Mouse (Mus musculus): ENCODE measurements around the gene Xpc. TPM values are rescaled to one million over a fixed set of nuclear protein-coding genes. Genes with fewer than 3 reads are reported as not detected.

Xpc gene
- total RNA-seq, 2 experiments from 2014 or later = 5.2 to 14.7 TPM

DNA sequence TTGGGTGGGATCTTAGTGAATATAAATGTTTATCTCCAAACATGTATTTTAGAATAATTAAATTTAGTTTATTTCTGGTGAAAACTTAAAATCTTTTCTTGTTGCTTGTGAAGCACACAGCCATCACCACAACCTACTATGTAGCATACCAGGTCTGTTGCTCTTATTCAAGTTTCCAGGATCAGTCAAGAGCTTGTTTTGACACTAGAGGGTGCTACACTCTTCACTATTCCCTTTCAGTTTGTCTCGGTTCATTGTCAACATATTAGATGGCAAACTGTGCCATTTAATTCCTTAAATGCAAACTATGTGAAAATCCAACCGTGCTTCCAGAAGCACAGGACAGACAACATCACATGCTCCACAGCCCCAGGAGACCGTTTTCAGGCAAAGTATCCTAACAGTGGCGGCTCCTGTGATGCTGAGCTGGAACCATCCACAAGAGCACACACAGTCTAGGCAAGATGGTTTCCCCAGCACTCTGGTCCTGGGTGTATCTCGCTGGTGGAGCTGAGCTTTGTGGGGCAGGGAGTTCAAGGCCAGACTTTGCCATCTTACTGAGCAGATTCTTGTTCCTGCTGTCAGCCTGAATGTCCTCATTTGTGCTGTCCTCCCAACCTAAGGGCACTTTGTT, 11.7 kb upstream of the Xpc start:
- ATAC-seq (replicated peaks; ENCODE audit: low FRiP score, poor library complexity, severe bottlenecking) = no peak

DNA sequence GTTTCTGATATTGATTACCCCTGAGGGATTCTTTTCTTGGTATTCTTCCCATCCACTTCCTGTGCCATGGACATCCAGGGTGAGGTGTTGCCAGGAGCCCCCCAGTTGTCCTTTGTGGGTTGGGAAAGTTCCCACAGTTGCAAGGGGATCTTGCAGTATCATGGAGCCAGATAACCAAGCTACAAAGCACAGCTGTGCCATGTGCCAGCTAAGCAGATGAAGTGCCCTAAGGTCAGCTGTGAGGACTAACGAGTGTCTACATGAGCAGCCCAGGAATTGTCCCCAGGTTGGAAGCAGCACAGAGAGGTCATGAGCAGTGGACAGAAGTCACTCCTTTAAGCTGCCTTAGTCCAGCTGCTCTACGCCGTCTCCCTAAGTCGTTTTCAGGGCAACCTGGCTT, 9.9 kb upstream of the Xpc start:
- ATAC-seq (replicated peaks; ENCODE audit: low FRiP score, poor library complexity, severe bottlenecking) = no peak

DNA sequence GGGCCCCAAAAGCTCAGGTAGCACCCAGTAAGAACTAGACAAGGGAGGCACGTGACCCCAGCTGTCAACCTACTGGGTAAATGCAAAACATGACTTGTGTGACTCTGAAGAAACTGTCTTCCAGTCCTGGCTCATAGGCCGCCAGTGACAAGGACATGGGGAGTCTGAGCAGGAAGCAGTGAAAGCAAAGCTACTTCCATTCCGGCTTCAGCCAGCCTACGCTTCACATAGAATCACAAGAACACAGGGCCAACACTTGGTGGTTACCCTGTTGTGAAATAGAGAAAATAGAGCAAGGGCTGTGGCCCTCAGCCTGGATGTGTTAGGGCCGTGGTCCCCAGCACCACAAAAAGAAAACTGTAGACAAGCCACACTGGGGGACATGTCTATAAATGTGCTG, 7.1 kb upstream of the Xpc start:
- ATAC-seq (replicated peaks; ENCODE audit: low FRiP score, poor library complexity, severe bottlenecking) = no peak

DNA sequence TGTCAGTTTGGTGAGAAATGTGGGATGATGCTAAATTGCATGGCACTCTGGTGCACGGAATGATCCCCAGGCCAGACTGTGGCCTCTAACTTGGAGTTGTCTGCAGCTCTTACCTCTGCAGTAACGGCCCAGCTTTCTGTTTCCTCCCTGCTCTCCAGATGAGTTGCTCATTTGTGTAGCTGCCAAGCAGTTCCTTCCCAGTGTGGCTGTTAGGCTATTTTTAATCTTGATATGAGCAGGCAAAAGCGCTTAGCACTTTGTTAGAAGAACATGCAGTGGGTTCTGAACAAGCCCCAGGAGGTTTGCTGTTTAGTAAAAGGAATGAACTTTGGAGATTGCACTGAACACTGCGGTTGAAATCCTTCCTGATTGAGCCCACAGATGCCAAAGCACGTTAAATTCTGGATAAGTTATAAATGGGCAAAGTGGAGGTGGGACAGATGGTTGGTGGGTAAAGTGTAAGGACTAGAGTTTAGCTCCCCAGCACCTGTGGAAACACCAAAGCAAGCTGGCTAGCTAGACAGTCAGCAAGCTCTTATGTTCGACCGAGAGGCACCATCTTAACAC, 2.8 kb upstream of the Xpc start:
- no peak for ATAC-seq (replicated peaks; ENCODE audit: low FRiP score, poor library complexity, severe bottlenecking)

DNA sequence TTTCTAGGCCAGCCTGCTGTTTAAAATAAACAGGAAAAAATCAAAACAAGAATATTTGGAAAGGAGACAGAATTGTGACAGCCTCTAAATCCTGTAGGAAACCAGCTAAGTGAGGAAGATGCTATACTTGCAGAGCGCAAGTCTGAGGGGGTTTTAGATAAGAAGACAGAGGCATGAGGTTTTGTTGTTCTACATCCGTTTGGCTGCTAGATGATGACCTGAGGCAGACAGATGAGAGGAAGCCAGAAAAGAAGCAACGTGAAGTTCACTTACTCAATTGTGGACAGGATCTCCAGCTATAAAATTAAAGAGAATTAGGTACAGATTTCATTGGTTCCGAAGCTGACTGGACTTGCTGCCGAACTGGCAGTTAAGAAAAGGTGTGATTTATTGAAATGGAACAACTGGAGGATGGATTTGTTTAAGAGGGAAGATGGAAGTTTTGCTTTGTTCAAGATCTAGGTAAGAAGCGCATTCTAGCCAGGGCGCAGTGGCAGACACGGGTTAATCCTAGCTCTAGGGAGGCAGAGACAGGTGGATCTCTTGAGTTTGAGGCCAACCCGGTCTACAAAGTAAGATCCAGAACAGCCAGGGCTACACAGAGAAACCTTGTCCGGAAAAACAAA, 838 bp downstream of the Xpc start:
- no peak for ATAC-seq (replicated peaks; ENCODE audit: low FRiP score, poor library complexity, severe bottlenecking)

DNA sequence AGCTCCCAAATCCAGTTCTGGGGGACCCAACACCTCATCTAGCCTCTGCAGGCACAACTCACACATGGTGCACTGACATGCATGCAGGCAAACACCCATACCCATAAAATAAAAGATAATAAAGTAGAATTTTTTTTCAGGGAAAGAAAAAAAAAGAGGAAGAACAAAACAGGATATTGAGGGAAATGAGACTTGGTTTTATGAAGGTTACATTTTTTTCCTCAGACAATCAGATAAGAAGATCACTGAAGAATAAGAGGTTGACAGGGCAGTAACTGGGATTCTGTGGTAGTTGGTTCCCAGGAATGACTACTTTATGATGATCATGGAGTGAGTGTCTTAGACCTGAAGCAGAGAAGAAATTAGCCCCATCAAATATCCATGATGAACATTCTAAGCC, 1.6 kb downstream of the Xpc start:
- ATAC-seq (replicated peaks; ENCODE audit: low FRiP score, poor library complexity, severe bottlenecking) = no peak

DNA sequence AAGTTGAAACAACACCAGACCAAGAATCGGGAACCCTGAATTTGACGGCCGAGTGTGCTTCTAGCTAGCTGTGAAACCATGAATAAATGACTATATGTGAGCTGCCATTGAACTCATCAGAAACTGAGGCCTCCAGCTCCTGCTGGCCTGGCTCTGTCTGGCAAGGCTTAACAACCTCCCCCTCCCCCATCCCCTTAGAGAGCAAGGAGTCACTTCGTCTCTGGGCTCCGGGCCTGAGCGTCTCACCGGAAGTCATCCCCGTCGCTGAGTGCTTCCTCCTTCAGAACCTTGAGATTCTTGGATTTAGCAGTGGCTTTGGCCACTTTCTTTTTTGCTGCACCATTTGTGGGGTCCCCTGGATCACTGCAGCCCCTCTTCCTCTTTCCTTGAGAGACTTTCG, 5.5 kb downstream of the Xpc start:
- ATAC-seq (replicated peaks; ENCODE audit: low FRiP score, poor library complexity, severe bottlenecking) = no peak

DNA sequence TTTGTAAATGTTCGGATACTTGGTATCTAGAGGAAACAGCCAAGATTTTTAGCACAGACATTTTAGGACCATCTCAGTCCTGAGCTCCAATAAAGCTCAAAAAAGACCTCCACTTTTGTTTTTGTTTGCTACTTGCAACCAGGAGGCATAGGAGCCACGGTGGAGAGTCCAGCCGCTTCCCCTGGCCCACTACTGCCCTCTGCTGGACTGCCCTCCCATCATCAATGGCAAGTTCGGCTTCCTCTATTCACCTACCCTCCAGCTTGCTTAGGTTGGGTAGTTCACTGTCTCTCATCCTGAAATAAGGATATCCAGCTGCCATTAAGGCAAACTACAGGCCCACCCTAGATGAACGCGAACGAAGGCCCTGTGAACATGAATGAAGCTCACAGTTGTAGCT, 6.4 kb downstream of the Xpc start:
- ATAC-seq (replicated peaks; ENCODE audit: low FRiP score, poor library complexity, severe bottlenecking) = peak; percentile 75

DNA sequence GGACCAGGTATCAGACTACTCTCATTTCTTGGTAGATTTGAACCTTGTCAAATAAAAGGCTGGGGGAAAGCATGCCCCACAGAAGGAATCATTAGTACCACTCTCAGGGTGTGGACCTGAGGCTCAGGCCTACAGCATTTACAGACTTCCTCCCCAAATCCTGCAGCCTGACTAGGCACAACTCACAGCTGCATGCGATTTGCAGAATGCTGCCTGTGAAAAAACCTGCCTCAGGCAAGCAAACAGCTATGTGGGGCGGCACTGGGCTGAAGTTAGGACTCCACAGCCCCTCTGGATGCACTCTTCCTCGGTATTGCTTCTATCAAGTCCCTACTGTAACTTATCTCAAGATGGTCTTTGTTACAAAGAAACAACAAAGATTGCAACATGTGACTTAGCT, 7.6 kb downstream of the Xpc start:
- no peak for ATAC-seq (replicated peaks; ENCODE audit: low FRiP score, poor library complexity, severe bottlenecking)

DNA sequence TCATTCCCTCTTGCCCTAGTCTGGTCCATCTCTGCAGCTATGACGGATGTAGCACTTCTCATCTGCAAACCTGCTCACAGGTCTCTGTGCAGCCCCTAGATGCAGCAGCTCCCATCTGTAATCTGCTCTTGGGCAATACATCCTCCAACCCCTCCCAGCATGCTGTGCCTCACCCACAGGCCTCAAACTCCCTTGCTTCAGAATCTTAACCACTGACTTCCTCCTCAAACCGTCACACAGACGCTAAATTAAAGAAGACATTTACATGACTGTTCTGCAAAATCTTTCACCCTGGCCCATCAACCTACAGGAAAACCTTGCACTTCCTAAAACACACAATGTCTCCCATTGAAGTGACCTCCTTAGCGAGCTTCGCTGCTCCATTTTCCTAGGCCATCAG, 9.7 kb downstream of the Xpc start:
- no peak for ATAC-seq (replicated peaks; ENCODE audit: low FRiP score, poor library complexity, severe bottlenecking)

DNA sequence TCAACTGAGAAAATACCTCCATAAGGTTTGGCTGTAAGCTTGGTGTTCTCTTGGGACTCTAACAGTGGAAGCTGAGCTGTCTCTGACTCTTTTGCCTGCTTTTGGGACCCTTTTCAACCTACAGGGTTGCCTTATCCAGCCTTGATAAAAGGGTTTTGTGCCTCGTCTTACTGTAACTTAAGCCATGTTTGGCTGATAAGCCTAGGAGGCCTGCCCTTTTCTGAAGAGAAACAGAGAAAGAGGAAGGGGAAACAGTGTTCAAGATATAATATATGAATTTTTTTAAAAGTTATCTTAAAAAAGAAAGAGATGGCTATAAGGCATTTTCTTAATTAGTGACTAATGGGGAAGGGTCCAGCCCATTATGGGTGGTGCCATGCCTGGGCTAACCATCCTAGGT, 12.4 kb downstream of the Xpc start:
- no peak for ATAC-seq (replicated peaks; ENCODE audit: low FRiP score, poor library complexity, severe bottlenecking)

DNA sequence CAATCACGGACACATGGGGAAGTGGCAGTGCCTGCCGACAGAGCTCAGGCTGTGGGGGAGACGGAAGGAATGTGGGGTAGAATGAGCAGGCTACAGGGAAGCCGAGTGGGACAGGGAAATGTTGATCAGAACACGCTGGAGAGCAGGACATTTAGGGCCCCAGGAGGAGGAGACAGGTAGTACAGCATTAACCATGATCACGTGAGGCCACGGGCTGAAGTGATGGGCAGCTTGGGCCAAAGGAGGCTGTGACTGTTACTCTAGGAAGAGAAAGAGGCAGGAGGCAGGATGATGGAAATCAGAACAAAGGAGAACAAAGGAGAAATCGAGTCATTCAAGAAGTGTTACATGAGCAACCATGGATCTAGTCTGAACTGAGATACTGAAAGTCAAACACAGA, 21.2 kb downstream of the Xpc start:
- no peak for ATAC-seq (replicated peaks; ENCODE audit: low FRiP score, poor library complexity, severe bottlenecking)

DNA sequence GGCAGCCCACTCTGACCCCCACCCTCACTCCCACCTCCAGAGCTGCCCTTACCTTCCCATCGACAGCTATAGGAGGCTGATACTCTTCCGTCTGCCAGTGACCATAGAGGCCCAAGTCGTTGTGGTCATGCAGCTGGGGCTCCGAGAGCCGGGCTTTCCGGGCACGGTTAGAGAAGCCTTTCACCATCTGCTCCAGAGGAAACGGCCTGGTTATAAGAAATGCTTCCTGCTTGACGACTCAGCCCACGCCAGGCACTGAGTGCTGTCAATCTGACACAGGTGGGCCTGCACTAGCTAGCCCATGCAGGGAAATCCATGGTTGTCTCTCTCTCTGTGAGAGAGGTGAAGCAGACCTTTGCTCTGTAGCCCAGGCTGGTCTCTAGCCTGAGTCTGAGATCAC, 22.6 kb downstream of the Xpc start:
- no peak for ATAC-seq (replicated peaks; ENCODE audit: low FRiP score, poor library complexity, severe bottlenecking)

DNA sequence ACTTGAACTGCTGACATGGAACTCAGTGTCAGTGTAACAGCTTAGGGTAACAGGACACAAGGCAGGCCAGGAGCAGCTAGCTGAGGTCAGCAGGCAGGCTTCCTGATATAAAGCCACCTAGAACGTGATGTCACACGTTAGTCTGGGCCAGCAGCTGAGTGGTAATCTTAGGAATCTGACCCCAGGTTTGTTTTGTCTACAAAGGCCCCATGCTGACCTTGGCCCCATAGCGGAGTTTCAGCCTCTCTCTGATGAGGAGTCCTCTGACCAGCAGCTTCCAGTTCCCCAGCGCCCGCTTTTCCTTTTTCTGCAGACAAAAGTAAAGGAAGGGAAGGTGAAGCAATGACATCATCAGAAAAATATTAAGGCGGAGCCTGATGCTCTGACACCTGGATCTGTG, 24.7 kb downstream of the Xpc start:
- ATAC-seq (replicated peaks; ENCODE audit: low FRiP score, poor library complexity, severe bottlenecking) = no peak

DNA sequence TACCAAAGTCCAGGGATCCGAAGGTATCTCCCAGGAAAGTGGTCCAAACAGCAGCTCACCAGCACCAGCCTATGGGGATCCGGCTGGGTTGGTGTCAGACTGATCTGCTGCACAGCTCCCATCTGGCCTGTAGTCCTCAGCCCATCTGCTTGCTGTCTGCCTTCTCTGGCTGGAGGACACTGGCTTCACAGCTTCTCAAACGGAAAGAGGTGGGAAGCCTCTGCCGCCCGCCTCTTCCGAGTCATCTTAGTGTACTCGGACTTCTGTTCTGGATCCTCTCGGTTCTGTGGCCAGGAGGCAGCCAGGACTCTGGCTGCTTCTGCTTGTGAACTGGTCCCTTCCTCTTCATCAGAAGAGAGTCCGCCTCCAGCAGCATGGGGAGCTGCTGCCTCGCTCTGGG, 25.8 kb downstream of the Xpc start:
- ATAC-seq (replicated peaks; ENCODE audit: low FRiP score, poor library complexity, severe bottlenecking) = no peak

DNA sequence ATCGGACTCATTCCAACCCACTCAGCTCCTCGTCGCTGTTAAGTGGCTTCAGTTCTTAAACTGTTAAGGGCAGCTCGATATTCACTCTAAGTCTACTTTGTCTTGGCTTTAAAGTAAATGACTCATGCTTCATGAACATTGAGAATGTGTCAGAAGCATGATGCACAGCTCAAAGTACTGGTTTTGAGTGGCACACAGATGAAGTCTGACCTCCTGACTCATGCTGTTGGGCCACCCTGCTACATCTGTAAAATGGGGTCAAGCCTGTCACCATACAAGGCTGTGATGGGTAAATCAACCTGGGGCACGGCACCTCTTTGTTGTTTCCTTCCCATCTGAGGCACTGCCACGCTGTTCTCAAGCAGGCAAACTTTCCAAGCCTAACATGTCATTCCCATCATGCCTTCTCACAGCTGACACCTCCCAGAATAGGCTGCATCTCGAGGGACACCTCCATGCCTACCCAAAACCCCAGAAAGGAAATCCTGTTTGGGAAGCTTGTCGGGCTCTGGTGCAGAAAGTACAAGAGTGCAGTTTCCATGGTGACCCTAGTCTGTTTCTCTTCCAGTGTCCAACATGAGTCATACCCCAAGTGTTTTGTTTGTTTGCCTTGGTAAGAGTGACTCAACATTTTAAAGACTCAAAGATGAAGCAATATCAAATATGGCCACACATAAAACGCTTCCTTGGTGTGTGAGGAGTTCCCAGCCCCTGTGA, 27.0 kb downstream of the Xpc start:
- no peak for ATAC-seq (replicated peaks; ENCODE audit: low FRiP score, poor library complexity, severe bottlenecking)

DNA sequence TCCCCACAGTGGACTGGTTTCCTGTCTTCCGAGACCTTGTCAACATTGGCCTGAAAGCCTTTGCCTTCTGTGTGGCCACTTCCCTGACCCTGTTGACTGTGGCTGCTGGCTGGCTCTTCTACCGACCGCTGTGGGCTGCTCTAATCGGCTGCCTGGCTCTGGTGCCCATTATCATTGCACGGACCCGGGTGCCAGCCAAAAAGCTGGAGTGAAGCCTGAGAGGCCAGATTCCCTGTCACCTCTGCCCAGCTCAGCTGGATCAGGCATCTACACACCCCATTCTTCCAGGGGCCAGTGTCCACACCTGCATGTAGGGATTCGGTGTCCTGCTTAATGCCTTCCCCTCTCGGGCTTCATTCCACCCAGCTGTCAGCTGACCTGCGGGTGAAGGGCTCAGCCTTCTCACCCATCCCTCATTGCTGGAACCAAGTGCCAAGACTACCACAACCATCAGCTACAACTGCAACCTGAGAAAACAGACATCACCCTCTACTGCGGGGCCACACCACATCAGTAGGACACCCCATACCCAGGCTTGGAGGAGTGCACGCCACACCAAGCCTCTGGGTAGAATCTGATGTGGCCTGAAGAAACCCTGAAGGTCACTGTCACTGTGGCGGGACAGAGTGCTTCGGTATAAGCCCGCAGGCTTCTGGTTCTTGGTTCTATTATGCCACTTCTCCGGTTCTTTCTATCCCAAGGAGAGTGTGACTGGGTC, 28.8 kb downstream of the Xpc start:
- no peak for ATAC-seq (replicated peaks; ENCODE audit: low FRiP score, poor library complexity, severe bottlenecking)

DNA sequence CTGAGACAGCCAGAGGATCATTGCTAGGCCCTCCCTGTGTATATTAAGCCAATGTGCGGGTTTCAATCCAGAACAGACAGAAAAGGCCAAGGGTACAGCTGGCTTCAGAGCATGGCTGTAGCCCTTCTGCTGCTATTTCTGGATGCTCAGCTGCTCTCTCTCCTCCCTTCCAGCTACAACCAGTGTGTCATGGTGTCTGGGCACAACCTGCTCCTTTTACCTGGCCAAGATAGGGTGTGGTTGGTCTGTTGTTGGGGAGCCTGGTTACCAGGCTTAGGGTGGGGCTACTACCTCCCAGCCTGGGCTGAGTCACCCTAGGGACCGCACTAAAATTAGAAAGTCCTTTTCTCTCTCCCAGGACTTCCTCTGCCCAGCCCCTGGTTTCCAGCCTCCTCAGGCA, 32.3 kb downstream of the Xpc start:
- ATAC-seq (replicated peaks; ENCODE audit: low FRiP score, poor library complexity, severe bottlenecking) = no peak

DNA sequence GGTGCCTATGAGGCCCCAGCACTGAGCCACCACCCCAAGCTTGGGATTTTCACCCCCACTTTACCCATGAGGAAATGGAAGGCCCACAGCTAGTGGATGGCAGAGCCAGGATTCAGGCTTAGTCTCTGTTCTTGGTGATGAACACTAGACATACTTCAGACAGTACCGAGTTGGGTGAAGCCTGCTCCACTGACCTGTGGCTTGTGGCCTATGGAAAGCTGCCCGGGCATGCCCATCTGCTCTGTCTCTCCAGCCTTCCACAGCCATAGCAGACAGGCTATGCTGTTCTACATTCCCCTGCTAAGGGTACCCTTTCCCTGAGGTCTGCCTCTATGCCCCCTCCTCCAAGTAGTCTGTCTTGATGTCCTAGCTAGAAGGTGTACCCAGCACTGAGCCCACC, 39.1 kb downstream of the Xpc start:
- no peak for ATAC-seq (replicated peaks; ENCODE audit: low FRiP score, poor library complexity, severe bottlenecking)

DNA sequence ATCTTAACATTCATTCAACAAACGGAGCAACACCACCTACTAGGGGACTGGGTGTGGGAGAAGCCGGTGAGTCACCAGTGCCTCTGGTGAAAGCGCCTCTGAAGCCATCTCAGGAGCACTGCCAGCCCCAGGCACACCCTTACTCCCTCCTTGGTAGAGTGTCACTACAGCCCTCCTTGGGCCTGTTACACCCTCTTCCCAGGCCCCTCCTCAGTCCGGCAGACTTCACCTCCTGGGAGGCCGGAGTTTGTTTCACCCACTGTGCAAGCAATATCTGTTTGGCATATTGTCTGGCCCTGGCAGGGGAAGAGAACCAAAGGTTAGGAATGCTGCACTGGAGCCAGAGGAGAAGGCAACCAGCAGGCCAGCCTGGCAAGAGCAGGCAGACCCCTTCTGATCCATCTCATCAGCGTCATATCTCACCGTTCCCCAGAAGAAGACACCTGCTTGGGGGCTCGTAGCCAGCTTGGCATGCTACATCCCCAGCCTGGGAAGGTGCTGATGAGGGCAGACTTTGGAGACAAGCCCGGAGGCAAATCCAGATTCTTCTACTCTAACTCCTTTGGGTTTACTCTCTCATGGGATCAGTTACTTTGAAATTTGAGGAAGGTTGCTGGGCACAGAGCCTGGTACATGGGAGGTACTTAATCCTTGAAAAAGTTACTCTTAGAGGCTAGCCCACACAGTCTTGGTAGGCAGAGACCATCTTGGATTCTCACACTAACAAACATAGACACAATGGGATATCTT, 41.1 kb downstream of the Xpc start:
- ATAC-seq (replicated peaks; ENCODE audit: low FRiP score, poor library complexity, severe bottlenecking) = no peak
